Mouse (Mus musculus): Measurements from ENCODE around the gene Tbx10.
"Not testable (repeated sequence)": the region's sequence is repeated elsewhere in the genome, so short reads cannot be mapped to it uniquely, and the experiment has no call there.

Tbx10 gene

DNA sequence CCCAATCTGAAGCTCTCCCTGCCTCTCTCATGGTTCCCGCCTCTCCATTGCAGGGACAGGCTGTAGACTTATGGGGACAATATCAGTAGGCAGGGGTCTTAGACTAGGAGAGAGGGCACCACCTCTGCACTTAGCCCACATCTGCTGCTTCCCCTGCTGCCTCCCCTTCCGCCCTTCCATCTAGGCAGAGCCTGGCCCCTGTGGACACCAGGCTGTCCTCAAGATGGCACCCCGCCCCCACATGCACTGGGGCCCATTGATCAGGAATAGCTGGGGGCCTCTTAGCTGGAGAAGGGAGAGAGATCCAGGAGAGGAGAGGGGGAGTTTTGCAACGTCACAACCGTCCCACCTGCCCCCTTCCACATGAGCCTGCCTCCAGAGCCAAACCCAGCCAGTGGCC is at the start of gene Tbx10:
Gene Tbx10, plus strand, starts transcription at position 337 of the 400 bp plus-strand sequence.
- DNase-seq = no peak

GRCm38 (mm10) chr19:3942986-3943735 is 49.4 kb upstream of the Tbx10 start:
- no peak for DNase-seq

DNA sequence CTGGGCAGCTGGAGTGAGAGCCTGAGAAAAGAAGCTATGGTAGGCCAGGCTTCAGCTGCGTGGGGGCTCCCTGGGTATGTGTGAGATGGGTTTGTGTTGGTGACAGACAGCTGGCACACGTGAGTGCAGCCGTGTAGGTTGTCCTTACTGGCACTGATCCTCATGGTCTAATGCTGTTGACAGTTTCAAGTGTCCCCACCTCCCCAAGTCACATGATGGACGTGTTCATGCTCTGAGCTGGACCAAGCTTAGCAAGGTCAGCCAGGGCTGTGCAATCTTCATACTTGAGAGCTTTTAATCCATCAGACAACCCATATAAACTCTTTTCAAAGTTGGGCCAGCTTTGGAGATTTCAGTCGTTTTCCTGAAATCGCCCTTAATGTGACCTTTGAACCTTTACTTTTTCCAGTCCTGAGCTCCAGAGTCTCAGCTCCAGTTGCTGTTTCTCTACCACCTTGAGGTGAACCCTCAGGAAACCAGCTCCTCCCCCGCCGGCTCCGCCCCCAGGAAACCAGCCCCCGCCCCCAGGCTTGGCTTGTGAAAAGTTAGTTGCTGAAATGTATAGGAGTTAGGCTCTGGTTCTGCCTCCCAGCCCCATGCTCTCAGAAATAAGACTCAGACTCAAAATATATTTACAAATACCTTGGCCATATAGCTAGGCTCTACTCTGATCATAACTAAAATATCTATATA is 46.5 kb upstream of the Tbx10 start:
- no peak for DNase-seq

DNA sequence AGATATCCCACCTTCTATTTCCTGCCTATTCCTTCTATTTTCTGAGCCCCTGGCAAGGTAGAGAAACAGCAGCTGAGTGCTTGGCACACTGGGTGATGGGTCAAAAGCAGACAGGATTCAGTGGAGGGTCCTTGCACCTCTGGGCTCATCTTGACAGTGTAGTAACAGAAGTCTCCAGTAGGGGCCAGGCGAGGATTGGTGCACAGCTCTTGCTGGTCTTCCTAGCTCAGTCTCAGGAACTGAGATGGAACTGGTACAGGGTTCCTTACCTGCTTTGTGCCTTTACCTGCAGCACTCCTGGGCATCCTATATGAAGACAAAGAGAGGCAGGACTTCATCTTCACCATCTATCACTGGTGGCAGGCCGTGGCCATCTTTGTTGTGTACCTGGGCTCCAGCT is 45.8 kb upstream of the Tbx10 start:
- peak; percentile 72 to 74 for DNase-seq

DNA sequence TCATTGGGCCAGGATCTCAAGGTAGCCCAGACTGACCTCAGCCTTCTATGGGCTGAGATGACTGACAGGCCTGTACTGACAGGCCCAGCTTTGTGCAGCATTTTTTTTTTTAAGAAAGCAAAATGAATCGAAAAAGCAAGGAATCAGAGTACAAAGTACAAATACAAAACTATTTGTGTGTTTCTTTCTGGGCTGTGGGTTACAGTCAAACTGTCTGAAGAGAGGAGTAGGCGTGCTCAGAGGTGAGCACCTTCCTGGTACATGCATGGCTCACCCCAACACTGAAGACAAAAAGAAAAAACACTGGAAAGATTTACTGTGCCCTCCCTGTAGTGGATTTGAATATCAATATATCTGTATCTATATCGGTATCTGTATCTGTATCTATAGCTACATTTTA is 44.7 kb upstream of the Tbx10 start:
- DNase-seq = no peak

- DNase-seq = no peak
These were observed 44.0 kb upstream of the Tbx10 start for GRCm38 (mm10) chr19:3948546-3948945.

DNA sequence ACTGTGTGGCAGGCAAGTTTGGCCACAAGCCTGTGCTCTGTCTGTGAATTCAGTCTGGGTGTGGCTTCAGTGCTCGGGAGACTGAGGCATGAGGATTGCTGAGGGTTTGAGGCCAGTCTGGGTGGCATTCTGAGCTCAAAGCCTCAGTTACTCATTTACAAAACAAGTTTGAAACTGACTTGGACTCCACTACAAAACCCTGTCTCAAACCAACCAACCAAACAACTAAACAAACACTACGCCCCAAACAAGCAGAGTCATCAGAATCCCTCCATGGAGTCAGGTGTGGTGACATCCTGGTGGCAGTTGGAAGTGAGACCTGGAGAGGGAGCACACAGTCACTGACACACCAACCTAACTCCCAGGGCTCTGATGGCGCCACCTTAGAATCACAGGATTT is 42.2 kb upstream of the Tbx10 start:
- no peak for DNase-seq

DNA sequence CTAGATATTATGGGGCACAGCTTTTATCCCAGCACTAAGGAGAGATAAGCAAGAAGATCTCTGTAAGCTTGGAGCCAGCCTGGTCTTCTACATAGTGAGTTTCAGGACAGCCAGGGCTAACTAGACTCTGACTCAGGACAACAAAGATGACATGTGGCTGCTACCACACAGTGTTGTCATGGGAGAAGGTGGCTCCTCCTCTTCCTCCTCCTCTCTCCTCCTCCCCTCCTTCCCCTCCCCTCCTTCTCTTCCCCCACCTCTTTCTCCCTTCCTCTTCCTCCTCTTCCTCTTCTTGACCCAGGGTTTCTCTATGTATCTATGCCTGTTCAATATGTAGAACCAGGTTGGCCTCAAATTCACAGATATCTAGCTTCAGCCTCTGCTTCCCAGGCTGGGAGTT is 41.1 kb upstream of the Tbx10 start:
- DNase-seq = no peak

DNA sequence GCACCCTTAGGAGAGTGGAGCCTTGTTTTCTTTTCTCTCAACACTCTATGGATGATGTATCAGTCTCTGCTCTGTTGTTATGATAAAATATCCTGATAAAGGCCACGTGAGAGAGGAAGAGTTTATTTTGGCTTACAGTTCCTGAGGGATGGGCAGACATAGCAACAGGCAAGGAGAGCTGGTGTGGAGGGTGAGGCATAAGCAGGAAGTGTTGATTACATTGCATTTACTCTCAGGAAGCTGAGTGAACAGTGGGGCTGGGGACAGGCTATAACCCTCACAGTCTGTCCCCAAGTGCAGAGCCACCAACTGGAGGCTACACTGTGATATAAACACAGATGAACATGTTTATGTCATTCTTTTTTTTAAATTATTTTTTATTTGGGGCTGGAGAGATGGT is 40.5 kb upstream of the Tbx10 start:
- no peak for DNase-seq

GRCm38 (mm10) chr19:3955033-3955432 is 37.5 kb upstream of the Tbx10 start:
- DNase-seq = no peak

GRCm38 (mm10) chr19:3955804-3956203 is 36.7 kb upstream of the Tbx10 start:
- no peak for DNase-seq

DNA sequence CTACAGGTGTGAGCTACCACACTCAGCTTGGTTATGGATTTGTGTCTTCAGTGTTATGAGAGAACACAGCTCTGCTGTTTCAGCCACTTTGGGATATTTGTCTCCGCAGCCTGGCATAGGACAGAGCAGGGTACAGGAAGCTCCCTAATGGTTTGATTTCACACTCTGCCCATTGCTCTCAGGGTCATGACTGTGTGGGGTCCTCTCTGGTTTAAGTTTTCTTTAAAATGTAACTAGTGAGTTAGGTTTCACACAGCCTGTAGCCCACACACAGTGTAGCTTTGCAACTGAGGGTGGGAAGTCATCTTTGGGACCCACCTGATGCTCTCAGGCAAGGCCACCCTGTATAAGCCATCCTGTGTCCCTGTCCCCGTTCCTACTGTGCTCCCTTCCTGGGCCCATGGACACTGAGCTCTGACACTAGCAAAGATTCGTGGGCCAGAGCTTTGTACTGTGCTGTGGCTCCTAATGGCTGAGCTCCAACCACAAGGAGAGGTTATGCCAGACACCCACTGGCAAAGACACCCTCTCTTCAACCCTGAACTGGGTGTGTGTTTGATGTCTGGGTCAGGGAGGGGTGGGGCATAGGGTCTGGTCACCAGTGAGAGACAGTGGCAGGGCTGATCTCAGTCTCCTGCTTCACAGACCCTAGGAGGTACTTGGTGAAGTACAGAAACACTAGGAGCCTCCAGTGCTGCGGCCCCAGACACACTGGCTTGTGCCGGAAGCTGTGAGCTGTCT is 35.1 kb upstream of the Tbx10 start:
- not testable (repeated sequence) for DNase-seq

DNA sequence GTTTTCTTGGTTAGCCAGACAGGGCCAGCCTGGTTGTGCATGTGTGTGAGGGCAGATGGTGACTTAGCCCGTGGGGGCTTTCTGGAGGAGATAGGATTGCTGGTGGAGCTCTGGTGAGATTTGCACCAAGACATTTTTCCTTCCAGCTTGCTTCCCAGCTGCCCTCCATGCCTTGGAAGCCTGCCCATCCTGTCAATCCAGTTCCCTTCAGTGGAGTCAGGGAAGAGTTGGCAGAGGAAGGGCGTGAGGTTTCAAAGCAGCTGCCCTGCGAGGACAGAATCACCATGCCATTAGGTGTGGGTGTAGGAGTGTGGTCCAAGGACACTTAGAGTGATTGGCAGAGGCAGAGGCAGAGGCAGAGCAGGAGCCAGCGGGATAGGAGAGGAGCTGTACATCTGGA is 34.1 kb upstream of the Tbx10 start, which contains the start of gene Aldh3b3:
Gene Aldh3b3, plus strand, starts transcription at position 176 of the 400 bp plus-strand sequence.
- DNase-seq = no peak

- DNase-seq = no peak
These were observed 33.5 kb upstream of the Tbx10 start for GRCm38 (mm10) chr19:3959030-3959429.

GRCm38 (mm10) chr19:3960211-3960610 is 32.3 kb upstream of the Tbx10 start:
- no peak for DNase-seq

DNA sequence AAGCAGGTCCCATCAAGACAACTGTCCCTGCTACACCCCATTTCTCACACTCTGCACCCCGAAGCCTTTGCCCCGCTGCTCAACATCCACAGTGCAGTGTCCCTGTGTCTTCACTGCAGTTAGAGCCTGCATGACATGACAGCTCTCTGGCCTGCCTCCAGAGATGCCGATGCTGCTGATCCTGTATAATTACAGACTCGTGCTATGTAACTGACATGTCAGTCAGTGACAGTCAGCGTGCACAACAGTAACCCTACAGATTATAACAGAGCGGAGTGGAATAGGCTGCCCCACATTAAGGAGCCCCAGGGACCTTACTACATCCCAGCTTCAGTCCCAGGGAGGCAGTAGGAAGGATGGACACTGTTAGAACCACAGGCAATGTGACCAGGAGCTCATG is 30.7 kb upstream of the Tbx10 start:
- not testable (repeated sequence) for DNase-seq

GRCm38 (mm10) chr19:3962469-3962868 is 30.1 kb upstream of the Tbx10 start:
- DNase-seq = no peak

DNA sequence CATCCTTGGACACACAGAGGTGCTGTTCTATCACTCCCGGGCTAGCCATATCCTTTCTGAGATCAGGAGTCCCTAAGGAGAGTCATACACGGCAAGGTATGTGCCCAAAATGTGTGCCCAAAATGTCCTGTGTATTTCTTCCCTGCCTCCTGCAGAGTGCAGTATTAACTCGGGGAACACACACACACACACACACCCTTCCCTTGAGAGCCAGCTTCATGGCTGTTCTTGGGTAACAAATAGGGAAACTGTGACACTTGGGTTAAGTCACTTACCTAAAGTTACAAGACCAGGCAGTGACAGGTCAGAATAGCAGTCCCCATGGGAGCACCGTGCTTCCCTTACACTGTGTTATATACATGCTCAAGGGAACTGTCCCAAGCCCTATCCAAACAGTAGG is 28.5 kb upstream of the Tbx10 start:
- no peak for DNase-seq

DNA sequence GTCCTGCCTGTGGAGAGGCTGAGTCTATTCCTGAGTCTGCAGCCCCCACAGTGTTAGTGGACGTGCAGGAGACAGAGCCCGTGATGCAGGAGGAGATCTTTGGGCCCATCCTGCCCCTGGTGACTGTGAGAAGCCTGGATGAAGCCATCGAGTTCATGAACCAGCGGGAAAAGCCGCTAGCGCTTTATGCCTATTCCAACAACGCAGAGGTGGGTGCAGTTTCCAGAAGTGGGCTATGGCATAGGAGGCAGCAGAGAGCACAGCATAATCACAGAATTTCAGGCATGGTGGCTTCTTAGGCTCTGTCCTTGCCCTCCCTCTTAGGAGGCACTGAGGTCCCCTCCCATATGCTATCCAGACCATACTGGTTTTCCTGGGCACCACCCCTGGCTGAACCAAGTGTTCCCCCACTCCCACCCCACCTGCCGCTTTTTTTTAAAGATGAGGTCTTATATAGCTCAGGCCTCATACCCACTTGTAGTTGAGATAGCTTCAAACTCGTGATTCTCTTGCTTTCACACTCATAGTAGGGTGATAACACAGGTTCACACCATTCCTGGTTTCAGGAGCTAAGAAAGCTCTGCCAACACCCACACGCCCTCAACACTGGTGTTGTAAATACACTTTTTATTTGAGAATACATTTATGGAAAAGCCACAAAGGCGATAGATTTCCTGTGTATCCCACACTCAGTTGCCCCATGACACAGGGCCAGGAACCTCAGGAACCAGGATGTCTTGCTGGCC is 26.0 kb upstream of the Tbx10 start:
- DNase-seq = no peak

DNA sequence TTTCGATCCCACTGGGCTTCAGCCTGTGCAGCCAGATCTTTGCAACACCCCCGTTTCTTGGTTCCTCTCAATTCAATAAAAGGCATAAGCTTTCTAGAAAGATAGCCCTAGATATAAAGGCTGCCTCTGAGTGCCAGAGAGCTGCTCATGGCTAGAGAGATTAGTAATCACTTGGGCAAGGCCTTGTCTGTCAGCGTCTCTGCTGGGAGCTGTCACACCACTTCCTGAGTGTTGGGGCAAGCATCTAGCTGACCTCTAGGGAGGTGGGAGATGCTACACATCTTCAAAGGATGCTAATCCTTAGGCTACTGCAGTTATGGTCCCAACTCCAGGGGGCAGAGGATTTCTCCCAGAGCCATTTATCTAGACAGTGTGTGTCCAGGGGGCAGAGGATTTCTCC is 25.3 kb upstream of the Tbx10 start:
- no peak for DNase-seq

GRCm38 (mm10) chr19:3972229-3972628 is 20.3 kb upstream of the Tbx10 start, which contains the start of gene Aldh3b2:
TSS of gene Aldh3b2 (plus strand) at chr19:3972328.
- no peak for DNase-seq

GRCm38 (mm10) chr19:3974608-3975007 is 17.9 kb upstream of the Tbx10 start:
- not testable (repeated sequence) for DNase-seq

- no peak for DNase-seq
These were observed 16.7 kb upstream of the Tbx10 start for GRCm38 (mm10) chr19:3975866-3976265.
